Mouse (Mus musculus): ENCODE results near the gene Eci1. TPM values are rescaled to one million over a fixed set of nuclear protein-coding genes. Genes with fewer than 3 reads are reported as not detected.
"Not testable (repeated sequence)": the region's sequence is repeated elsewhere in the genome, so short reads cannot be mapped to it uniquely, and the experiment has no call there.

Eci1 gene
- total RNA-seq (2022): 100 to 1,000 TPM; 455 to 534 (median 495) TPM

DNA sequence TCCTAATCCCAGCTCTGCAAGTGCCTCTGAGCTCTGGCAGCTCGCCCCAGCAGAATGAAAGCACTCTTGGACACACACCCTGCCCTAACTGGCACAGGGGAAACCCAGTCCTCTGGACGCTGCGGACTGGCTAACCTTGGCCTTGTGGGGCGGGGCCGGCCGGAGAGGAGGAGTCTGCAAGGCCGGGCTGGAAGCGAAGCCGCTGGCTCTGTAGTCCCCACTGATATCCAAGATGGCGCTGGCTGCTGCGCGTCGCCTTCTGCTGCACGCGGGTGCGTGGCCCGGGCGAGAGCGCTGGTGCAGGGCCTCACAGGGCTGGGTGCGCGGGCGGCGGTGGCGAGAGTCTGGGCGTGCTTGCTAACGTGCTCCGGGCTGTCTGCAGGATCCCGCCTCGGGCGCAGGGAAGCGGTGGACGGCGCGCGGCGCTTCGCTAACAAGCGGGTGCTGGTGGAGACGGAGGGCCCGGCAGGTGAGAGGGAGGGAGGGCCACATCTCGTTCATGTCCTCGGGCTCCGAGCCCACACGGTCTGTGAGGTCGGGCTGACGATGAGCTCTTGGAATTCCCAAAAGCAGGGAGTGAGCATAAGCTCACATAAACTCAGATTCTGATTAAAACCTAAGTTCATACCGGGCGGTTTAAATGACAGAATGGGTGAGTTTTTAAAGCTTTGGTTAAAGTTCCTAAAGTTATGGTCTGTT lies at the start of gene Eci1:
Gene Eci1 (plus strand): TSS at position 171 of the 699 bp plus-strand sequence.
- peak; percentile 95 for DNase-seq (ENCODE audit: low spot score)

DNA sequence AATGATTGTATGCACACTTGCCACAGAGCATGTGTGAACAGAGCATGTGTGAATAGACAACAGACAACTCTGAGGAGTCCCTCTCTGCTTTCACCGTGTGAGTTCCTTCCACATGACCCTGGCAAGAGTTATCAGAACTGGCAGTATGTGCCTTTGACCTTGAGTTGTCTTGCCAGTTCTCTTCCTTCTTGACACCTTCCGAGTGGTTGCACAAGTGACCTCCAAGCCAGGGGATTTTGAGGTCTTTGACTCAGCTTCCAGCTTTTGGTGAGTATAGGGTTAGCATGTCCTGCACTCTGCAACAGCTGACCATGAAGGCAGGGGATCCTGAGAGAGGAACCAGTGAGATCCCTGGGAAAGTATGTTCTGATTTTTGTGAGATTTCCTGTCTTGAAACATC lies 47.9 kb upstream of the Eci1 start:
- DNase-seq (ENCODE audit: low spot score): no peak

DNA sequence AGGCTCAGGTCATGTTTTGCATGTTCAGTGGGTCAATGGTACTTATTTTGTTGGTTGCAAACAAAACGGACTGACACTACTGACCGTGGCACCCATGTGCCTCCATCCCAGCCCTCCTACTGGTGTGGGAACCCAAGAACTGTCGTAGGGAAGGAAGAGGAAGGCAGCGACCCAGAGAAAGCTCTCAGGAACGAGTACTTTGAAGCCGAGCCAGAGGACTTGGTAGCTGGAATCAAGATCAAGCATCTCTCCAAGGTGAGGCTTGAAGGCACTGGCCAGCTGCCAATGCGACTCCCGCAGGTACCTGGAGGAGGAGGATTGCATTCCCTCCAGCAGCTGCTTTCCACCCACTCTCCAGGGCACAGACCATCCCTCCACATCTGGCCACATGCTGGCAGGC lies 42.7 kb upstream of the Eci1 start:
- no peak for DNase-seq (ENCODE audit: low spot score)

DNA sequence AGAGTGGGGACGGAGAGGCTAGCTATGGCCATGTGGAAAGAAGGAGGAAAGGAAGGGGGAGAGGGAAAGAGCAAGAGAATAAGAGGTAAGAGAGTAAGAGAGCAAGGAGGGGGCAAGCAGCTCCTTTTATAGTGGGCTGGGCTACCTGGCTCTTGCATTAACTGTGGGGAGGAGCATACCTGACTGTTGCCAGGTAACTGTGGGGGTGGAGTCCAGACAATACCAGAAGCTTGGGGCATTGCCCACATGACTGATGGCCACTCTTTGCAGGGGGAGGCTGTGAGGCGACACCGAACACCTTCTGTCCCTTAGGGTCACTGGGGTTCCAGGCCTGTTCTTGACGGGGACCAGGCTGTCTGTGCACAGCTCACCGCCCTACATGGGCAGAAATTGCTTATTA lies 37.7 kb upstream of the Eci1 start:
- DNase-seq (ENCODE audit: low spot score): no peak

DNA sequence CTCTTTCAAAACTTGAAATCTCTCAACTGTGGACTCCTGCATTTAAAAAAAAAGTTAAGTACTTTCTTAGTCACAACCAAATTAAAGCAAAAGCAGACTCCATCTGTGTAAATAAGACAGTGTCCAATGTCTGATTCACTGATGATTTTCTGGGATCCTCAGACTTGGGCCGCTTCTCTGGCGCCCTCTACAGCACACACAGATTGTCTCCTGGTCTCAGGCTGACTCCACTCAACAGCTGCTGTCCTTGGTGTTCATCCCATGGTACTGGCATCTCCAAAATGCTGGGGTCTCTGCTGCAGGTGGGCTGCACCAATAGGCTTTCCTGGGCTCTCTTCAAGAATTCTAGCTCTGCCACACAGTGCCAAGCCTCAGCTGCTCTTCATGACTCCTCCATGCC lies 36.6 kb upstream of the Eci1 start:
- DNase-seq (ENCODE audit: low spot score): peak; percentile 35

DNA sequence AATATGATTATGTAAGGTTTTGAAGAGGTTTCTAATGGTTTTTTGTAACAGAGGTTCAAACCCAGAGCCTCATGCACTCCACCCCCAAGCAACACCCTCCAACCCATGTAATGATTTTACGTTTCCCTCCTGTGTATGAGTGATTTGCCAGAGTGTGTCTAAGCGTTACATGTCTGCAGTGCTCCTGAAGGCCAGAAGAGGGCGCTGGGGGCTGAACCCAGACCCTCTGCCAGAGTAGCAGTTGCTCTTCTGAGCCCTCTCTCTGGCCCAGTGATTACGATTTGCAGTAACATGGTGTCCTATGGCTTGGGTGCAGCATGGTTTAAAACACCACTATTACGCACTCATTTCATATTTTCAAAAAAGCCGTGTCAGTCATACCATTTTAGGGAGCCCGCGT lies 35.3 kb upstream of the Eci1 start:
- DNase-seq (ENCODE audit: low spot score): no peak

DNA sequence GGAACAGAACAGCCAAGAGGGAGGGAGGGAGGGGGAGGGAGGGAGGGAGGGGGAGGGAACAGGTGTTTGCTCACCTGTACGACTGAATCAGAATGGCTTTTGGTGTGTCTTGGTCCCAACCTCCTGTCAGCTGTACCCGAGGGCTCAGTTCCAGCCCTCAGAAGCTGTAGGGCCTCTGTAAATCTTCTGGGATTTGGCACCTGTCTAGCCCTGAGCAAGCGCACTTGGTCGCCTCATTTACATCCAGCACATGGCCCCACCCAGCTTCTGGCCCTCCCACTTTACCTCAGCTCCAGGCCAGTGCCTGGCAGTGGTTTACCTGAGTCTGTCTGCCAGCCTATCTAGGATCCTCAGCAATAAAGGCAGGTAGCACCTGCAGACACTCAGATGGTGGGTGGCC lies 32.9 kb upstream of the Eci1 start:
- no peak for DNase-seq (ENCODE audit: low spot score)

DNA sequence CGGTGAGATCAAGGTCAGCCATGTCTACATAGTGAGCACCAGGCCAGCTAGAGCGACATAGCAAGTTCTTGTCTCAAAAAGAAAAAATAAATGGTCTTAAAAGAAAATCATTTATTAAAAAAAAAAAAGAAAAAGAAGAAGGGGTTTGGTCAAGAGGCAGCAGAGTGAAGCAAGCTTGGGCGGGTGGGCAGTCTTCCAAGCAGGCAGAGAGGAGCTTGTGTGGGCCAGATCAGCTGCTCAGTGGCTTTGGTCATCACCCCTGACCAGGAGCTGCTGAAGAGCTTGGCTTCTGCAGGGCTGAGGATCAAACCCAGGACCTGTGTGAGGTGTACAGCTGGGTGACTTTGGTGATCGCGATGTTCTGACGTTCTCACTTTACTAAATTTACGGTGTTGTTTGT lies 32.0 kb upstream of the Eci1 start:
- no peak for DNase-seq (ENCODE audit: low spot score)

DNA sequence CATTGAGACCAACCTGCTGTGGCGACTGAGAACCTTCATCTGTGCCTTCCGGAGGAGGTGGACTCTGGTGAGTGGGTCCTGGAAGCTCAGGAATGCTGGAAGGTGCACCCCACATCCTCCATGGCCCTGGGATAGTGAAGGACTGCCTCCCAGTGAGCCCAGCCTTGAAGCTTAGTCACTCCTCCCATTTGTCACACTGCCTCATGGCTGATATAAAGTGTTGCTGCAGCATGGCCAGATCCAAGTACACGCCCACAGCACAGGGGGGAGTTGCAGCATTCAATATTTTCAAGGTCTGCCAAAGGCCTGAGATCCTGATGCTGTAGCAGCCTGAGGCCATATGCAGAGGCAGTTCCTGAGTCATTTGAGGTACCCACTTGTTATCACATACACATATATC lies 24.1 kb upstream of the Eci1 start:
- no peak for DNase-seq (ENCODE audit: low spot score)

DNA sequence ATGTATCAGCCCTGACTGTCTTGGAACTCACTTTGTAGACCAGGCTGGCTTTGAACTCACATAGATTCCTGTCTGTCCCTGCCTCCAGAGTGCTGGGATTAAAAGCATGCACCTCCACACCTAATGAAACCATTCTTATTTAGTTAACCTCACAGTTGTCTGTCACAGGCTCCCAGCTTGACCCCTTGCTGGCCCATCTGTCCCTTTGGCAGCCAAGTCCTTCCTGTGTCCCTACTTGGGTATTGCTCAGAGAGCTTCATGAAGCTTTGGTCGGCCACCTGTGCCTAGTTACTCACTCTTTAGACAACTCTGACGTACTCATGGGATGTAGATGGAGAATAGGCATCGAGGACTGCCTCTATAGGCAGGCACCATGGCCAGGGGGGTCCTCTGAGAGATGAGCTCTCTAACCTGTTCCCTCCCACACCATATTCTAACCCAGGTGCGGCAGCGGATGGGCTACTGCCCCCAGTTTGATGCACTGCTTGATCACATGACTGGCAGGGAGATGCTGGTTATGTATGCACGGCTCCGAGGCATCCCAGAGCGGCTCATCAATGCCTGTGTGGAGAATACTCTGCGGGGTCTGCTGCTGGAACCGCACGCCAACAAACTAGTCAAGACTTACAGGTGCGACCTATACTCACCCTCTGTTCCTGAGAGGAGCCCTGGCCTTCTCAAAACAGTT lies 19.2 kb upstream of the Eci1 start:
- DNase-seq (ENCODE audit: low spot score): no peak

DNA sequence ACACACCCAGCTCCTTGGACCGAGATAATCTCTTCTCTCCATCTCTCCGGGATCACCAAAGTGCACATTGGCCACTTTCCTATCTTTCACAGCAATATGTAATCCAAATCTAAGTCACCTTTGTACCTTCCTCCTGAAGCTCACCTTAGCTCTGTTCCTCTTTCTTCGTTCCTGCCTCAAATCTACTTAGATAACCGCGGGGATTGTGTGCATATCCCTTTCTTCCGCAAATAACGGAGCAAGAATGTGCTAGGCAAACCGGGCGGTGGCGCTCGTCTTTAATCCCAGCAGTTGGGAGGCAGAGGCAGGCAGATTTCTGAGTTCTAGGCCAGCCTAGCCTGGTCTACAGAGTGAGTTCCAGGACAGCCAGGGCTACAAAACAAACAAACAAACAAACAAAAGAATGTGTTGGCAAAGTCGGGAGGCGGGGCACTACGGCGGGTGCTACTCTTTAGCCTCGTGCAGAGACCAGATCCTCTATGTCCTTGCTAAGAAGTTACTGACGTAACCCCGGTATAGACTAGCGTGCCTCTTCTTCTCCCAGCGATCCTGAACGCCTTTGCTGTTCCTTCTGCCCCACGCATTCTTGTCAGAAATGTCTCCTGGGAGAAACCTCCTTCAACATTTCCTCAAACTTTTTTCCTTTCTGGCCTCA lies 12.8 kb upstream of the Eci1 start:
- DNase-seq (ENCODE audit: low spot score): no peak

DNA sequence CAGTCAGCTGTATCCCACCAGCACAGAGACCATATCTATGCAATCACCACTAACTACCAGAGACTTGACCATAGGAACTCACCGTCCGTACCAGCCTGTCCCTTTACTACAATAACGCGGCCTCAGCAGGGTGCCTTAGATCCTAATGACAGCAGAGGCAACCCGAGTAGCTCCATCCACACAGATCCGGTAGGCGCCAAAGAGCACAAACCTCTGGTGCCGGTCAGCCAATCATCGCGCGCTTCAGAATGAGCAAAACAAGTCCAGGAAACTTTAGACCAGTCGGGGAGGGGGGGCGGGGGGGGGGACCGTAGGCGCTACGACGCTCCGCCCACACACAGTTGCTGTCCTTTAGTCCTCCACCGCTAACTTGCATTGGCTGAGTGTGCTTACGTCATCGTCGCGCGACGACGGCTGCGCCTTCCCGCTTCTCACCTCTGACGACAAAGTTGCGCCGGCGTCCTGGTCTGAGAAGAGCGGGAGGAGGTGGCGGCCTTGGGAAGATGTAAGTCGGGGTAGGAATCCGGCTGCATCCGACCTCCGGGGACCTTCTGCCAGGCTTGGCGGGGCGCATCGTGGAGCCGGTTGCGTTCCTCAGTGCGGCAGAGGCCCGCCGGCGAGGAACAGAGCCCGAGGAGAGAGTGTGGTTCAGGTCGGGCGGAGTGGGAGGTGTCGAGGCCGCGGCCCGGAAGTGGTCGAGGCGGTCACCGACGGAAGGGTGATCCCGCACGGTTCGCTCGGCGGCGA lies 12.0 kb upstream of the Eci1 start, which contains the start of gene Rnps1:
Gene Rnps1 (plus strand): TSS at position 336 of the 747 bp plus-strand sequence.
- DNase-seq (ENCODE audit: low spot score): peak; percentile 90

DNA sequence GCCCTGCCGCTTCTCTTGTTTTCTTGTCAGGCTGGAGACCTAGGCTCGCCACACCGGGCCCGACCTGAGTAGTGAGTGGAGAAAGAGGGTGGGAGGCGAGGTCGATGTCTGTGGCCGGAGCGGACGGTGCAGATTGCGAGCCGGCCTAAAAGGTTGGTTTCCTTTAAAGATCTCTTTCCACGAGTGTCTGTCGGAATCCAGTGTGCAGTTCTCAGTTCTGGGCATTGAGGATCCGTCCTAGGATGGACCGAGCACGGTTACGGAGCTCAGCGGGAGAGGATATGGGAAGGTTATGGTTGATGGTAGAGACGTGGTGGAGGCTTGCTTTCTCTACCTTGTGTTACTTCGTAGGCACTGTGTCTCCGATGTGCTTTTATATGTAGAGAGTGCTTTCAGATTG lies 11.4 kb upstream of the Eci1 start:
- DNase-seq (ENCODE audit: low spot score): no peak

DNA sequence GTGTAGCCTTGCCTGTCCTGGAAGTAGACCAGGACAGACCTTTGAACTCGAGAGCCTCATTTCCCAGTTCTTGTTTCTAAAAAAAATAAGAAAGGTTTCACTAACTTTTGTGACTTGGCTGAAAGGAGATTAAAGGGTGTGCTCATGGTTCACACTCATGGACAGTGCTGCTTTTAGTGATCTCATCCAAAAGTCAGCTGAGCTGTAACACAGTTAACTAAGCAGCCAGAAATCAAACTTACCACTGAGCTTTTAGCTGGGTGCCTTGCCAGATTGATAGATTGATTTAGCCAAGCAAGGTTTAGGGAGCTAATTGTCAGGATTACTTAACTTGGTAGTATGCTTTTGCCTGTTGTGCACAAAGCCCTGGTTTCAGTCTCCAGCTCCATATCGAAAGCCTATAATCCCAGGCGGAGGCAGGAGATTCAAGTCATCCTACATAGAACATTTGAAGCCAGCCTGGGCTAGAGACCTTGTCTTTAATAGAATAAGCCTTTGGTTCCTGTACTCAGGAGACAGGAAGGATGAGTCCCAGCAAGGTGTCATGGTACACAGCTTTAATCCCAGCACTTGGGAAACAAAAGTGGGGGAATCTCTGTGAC lies 10.3 kb upstream of the Eci1 start:
- no peak for DNase-seq (ENCODE audit: low spot score)

DNA sequence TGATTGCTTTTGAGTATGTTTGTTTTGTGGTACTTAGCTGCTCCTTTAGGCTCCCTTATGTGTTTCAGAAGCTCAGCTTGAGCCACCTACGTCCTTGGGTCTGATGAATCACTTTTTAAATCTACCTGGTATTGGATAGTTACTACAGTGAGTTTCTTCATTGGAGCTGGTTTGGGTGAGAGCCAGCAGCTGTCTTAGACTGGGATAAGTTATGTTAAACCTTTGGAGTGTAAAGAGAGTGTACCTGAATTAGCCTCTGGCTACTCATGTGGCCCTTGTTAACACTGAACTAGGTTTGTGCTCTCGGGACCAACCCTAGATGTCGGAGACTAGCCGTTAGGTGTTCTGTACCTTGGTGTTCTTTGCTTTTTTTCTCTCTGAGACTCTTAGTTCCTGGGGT lies 3.3 kb upstream of the Eci1 start:
- DNase-seq (ENCODE audit: low spot score): no peak

DNA sequence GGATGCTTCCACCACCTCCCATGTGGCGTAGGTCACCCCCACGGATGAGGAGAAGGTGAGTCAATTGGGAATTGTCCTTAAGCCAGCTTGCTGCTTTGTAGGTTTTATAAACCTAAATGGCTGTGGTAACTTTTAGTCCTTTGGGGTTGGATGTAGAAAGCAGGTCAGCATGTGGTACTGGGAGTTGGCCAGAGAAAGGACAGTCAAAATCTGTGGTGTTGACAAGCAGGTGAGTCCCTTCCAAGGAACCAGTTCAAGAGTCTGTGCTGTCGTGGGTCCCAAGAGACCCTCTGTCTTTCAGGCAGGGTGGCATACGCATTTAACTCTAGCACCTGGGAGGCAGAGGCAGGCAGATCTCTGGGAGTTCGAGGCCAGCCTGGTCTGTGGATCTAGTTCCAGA lies 2.0 kb upstream of the Eci1 start:
- no peak for DNase-seq (ENCODE audit: low spot score)

DNA sequence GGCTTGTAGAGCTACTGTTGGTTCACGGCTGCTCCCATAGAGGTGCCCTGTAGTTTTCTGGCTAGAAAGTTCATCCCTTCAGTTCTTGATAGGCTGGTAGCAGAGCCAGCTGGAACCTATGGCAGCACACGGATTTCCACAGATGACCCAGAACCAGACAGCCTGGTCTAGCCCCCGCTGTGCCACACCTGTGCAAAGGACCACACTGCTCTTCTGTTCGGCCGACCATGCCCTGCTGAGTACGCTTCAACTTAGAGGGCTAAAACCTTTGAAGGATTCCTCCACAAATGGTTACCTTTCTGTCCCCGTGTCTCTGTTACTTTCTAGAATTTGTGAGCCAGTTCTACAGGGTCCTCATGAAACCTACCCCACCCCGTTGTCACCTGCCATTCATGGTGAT lies 1.1 kb upstream of the Eci1 start:
- DNase-seq (ENCODE audit: low spot score): not testable (repeated sequence)

DNA sequence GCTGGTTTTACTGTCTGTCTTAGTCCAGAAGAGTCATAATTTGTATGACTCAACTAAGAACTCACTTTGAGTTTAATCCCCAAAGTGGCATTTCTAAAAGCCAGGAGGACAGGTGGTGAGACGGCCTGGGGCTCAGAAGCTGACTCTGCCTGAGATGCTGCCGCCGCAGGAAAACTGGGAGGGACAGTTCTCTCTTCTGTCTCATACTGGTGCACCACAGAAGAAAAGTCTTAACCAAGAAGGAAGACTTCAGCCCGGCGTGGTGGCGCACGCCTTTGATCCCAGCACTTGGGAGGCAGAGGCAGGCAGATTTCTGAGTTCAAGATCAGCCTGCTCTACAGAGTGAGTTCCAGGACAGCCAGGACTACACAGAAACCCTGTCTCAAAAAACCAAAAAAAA lies 536 bp upstream of the Eci1 start:
- DNase-seq (ENCODE audit: low spot score): no peak

DNA sequence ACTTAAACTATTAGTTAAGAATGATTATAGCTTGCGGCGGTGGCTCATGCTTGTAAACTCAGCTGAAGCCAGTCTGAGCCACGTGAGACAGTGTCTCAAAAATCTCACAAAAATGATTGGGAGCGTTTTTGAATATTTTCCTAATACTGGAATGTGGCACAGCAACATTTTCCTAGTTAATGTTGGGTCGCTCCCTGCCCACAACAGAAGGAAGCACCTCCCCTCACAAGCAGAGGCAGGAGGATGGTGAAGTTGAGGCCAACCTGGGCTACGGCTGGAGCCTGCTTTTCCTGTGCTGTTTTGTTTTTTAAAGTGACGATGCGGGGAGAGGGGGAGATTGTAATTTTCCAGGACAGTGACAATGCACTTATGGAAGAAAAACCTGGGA lies 723 bp downstream of the Eci1 start:
- DNase-seq (ENCODE audit: low spot score): no peak

DNA sequence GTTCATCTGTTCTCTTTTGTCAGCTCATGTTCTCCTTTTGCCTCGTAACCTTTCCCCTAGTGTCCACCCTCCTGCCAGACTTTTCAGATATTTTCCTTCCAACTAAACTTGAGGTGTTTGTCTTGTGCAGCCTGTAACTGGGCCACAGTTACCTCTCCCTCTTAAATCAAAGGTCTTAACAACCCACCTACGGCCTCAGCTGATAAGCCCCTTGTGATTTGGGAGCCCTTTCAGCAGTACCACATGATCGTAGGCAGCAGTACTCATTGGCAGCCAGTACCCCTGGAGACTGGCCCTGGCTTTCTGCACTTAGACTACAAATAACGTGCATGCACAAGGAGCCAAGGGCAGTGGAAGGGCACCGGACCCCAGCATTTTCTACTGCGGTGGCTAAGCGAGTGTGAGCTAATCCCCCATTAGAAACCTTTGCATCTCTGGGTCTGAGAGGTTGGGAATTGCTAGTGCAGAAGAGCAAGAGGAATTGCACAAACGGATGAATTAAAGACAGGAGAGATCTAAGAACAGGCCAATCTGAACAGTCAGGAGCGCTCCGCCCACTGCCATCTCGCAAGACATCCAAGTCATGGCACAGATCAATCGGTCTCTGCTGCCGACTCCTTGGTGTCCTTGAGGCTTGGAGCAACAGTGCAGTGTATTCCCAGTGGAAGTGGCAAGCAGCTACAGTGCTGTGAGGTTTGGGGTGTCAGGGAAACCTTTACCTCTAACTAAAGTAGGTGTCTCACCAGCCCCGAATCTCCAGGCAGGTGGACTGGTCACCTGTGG lies 3.0 kb downstream of the Eci1 start:
- peak; percentile 55 for DNase-seq (ENCODE audit: low spot score)

DNA sequence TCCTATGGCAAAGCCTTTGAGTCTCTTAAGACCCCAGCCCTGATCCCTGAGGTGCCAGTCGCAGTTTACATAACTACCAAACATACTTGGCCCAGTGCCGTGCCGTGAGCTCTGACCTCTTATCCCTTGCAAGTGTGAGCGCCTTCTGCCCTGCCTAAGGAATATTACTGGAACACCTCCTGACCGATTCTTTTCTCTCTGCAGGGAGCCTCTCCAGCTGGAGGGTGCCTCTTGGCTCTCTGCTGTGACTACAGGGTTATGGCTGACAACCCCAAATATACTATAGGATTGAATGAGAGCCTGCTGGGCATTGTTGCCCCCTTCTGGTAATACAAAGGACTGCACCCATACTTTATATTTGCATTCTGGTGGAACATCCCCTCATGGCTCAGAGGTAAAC lies 10.6 kb downstream of the Eci1 start:
- peak; percentile 46 for DNase-seq (ENCODE audit: low spot score)

Measured in heart, adult 8-10 months (tissue).